Mouse (Mus musculus) heart, postnatal 0 days (tissue): ENCODE results near the gene Mup9.
"Not testable (repeated sequence)": the region's sequence is repeated elsewhere in the genome, so short reads cannot be mapped to it uniquely, and the experiment has no call there.

Experiments used
- CTCF ChIP-seq: IDR thresholded peaks from 2 replicates; pipeline ENCODE4 v1.5.1; 2016; ENCODE audit warnings: antibody characterized with exemption, control low read depth, low read depth
- EP300 ChIP-seq: IDR thresholded peaks from 2 replicates; pipeline ENCODE4 v1.6.1; 2016; ENCODE audit warnings: antibody characterized with exemption, low read depth

GRCm38 (mm10) chr4:60421852-60422251 is at the start of gene Mup9:
- TF ChIP-seq CTCF, EP300: not testable (repeated sequence)
